Mouse (Mus musculus) ES-E14 (cell line): ENCODE data around the gene Tsr2.

Source experiments
- CHD2 ChIP-seq: IDR thresholded peaks from 2 replicates; pipeline ENCODE4 v1.6.1; 2014; ENCODE audit warnings: mild to moderate bottlenecking, low read depth, low read length, inconsistent platforms
- HCFC1 ChIP-seq: IDR thresholded peaks from 2 replicates; pipeline ENCODE4 v1.6.1; 2012; ENCODE audit warnings: low read length, inconsistent platforms, borderline replicate concordance; ENCODE audit not compliant: insufficient read depth
- MAFK ChIP-seq: IDR thresholded peaks from 2 replicates; pipeline ENCODE4 v1.6.1; 2014; ENCODE audit warnings: mild to moderate bottlenecking, low read depth, low read length, inconsistent platforms; ENCODE audit not compliant: insufficient read depth
- ZNF384 ChIP-seq: IDR thresholded peaks from 2 replicates; pipeline ENCODE4 v1.6.1; 2012; ENCODE audit warnings: low read depth, low read length, inconsistent platforms

- TF ChIP-seq ZNF384 (no peak), CHD2 (no peak), HCFC1 (no peak), MAFK (no peak)
Measured at GRCm38 (mm10) chrX:151054489-151054888, 41.9 kb downstream of the Tsr2 start.
